Mouse (Mus musculus) T-cell, adult 66 days (primary cell): ENCODE data around the gene Csrnp2. TPM values are rescaled to one million over a fixed set of nuclear protein-coding genes. Genes with fewer than 3 reads are reported as not detected.

Experiments used
- total RNA-seq, 2 experiments: library from RNA; stranded (reverse); gene quantifications; 3 replicates in 1 of 2; 4 replicates in 1 of 2; pipeline ENCODE4 v1.2.4; 2023

Gene Csrnp2
- 1 to 10 TPM; 6.6 to 7.3 TPM for total RNA-seq

DNA sequence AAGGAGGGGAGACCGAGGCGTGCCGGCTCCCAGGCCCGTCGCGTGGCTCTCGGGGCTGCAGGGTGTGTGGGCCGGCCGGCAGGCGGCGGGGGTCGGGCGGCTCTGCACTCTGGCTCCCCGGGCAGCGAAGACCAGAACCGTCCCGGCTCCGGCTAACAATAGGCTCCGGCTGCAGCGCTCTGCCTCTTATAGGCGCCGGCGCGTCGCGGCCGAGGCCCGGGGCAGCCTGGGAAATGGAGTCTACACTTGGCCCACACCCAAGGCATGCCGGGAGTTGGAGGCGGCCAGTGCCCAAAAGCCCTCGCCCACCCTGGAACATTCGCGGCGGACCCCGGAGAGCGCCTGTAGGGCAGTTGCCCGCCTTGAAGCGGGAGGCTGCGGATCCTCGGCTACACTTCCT, at the start of gene Csrnp2:
Csrnp2 (minus strand) TSS at position 387 of the 400 bp plus-strand sequence.

DNA sequence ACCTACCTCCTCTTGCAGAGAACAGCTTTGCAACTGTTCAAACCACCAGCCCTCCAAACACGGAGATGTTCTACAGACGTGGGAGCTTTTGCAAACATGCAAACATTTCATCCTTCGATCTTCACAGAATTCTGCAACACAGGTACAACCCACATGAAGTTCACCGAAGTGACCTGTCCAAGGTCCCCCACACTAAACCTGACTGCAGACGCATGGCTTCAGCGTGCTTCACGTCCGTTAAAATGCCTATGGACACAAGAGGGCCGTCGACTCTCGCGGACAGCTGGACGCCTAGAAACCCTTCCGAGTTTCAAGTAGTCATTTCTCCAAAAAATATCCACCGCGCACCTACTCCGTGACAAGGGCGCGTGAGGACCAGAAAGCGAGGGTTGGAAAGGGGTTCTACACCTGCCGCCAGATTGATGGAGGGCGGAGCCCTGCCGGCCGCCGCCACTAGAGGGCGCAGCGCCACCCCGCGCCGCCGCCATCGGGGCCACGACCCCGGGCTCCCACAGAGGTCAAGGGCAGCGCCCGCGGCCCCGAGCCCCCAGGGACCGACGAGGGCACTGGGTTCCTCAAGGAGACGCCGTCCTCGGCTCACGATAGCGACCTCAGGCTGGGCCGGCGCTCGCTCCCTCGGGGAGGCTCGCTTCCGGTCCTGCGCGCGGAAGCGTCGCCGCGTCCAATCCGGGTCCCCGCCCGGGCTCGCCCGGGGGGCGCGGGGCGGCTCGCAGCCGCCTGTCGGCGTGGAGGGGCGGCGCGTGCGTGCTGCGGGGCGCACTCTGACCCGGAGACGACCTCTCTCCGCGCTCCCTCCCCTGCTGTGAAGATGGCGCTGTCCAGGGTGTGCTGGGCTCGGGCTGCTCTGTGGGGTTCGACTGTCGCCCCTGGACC, 26.7 kb downstream of the Csrnp2 start, which contains the start of gene Letmd1:
Letmd1 (plus strand) TSS at position 729 of the 894 bp plus-strand sequence.

Other genes with a start within 250 kb of the Csrnp2 start
- gene Tmprss12, start 214.7 kb downstream of the Csrnp2 start, total RNA-seq: not detected
- 10 to 100 TPM; 23.5 to 26.5 TPM for gene Mettl7a1, start 191.3 kb downstream of the Csrnp2 start, total RNA-seq
- gene Mettl7a3, start 160.6 kb downstream of the Csrnp2 start, total RNA-seq: under 1 TPM in 1 of 2 experiments, not detected in 1; 0.62 TPM
- gene Methig1, start 142.3 kb downstream of the Csrnp2 start, total RNA-seq: 1 to 10 TPM in 1 of 2 experiments, not detected in 1; 1.7 TPM
- under 1 TPM; 0.50 to 0.96 TPM for gene Mettl7a2, start 142.3 kb downstream of the Csrnp2 start, total RNA-seq
- gene Higd1c, start 130.9 kb downstream of the Csrnp2 start, total RNA-seq: not detected
- gene Gm5475, start 73.3 kb downstream of the Csrnp2 start, total RNA-seq: not detected
- gene Slc11a2, start 70.4 kb downstream of the Csrnp2 start, total RNA-seq: 10 to 100 TPM; 65.3 to 71.9 TPM
- gene Letmd1, start 26.5 kb downstream of the Csrnp2 start, total RNA-seq: 10 to 100 TPM; 46.4 to 47.3 TPM
- gene Tfcp2, start 56.5 kb upstream of the Csrnp2 start, total RNA-seq: 10 to 100 TPM; 10.3 to 13.3 TPM
- gene Pou6f1, start 104.5 kb upstream of the Csrnp2 start, total RNA-seq: 10 to 100 TPM; 46.0 to 64.0 TPM
- 100 to 1,000 TPM; 357 to 372 TPM for gene Dazap2, start 119.9 kb upstream of the Csrnp2 start, total RNA-seq
- 1 to 10 TPM; 7.2 to 7.3 TPM for gene Smagp, start 141.5 kb upstream of the Csrnp2 start, total RNA-seq
- gene Bin2, start 174.1 kb upstream of the Csrnp2 start, total RNA-seq: 100 to 1,000 TPM; 415 to 448 TPM
- gene Cela1, start 192.4 kb upstream of the Csrnp2 start, total RNA-seq: 1 to 10 TPM; 2.5 to 3.1 TPM
- 100 to 1,000 TPM; 140 to 153 TPM for gene Galnt6, start 233.9 kb upstream of the Csrnp2 start, total RNA-seq